Mouse (Mus musculus): ENCODE data around the gene Pla2g3. TPM values are rescaled to one million over a fixed set of nuclear protein-coding genes. Genes with fewer than 3 reads are reported as not detected.

Gene Pla2g3
- total and polyA plus RNA-seq, 2 experiments, result 0.06 TPM; not detected in 1

DNA sequence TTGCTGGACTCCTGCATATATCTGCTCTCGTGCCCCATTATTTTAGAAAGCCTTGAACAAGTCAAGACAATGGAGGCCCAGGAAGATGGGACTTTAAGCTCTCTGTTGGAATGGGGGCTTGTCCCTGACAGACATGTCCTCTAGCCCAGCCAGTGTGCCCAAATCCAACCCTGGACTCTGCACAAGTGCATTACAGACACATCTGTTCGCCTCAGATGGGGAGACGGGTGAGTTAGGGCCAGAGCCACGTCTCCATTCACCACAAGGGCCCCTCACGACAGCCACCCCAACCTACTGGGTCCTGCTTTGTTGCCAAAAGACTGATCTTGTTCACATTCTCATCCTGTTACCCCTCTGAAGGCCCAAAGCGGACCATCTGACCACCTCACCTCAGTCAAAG lies 40.1 kb downstream of the Pla2g3 start:
- TF ChIP-seq POLR2A (IDR thresholded peaks at IDR 0.05; ENCODE audit: extremely low read depth, insufficient read depth, low read length) (no peak), CTCF (IDR thresholded peaks at IDR 0.05; ENCODE audit: low read depth, low read length) (no peak)
- no peak for DNase-seq (ENCODE audit: extremely low read depth, low read depth, low spot score)
- 93% methylated on average over 6 of the region's 6 CpGs for WGBS
- H3K9ac ChIP-seq (ENCODE audit: low read depth, low read length), result no peak overlapping the region
- H3K4me1 ChIP-seq (ENCODE audit: control insufficient read depth, insufficient read depth, low read length), result no peaks in the 10 kb centered on the region
- no peaks in the 10 kb centered on the region for H3K36me3 ChIP-seq (ENCODE audit: control insufficient read depth, insufficient read depth, low read length)
- H3K27ac ChIP-seq (replicated peaks; ENCODE audit: insufficient read depth, low read depth, low read length), result no peak overlapping the region
- H3K27me3 ChIP-seq (ENCODE audit: control insufficient read depth, insufficient read depth, low read length), result no peaks in the 10 kb centered on the region
- no peaks in the 10 kb centered on the region for H3K79me2 ChIP-seq (ENCODE audit: control insufficient read depth, insufficient read depth, low read length)
- H3K4me3 ChIP-seq (ENCODE audit: insufficient read depth, low read depth, low read length), result no peak overlapping the region

DNA sequence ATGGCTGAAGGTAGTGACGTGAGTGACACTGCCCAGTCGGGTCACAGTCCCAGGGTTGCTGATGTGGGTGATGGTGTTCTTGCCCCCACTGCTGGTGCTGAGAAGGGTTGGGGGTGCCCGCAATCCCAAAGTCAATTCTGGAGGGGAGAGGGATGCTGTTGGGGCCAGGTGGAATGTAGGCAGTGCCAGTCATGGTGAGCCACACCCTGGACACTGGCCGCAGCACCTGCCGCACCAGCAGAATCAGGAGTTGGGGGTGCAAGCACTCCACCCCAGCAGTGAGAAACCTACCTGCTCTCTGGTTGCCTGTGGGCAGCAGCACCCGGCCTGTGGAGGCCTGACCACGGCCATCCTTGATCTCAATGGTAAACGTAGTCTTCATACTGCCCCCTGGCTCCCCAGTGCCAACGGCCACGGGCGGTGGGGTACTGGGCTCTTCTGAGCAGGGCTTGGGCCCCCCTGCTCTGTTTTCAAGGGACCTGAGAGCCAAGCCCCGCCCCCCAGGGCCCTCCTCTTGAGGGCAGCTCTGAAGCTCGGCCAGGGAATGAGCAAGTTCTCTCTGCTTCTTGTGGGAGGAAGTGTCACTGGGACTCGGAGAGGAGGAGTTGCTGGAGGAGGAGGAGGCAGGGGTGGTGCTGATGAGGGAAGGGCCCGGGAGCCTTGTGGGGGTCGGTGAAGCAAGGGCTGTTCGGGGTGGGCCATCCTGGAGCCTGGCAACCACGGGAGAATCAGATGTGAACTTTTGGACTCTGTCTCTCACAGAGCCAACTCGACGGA lies 41.6 kb downstream of the Pla2g3 start:
- TF ChIP-seq CTCF (IDR thresholded peaks at IDR 0.05; ENCODE audit: low read depth, low read length) (no peak), POLR2A (IDR thresholded peaks at IDR 0.05; ENCODE audit: extremely low read depth, insufficient read depth, low read length) (no peak)
- DNase-seq (ENCODE audit: extremely low read depth, low read depth, low spot score), result no peak
- Histone ChIP-seq H3K27ac (replicated peaks; ENCODE audit: insufficient read depth, low read depth, low read length) (no peak overlapping the region), H3K79me2 (ENCODE audit: control insufficient read depth, insufficient read depth, low read length) (no peaks in the 10 kb centered on the region), H3K4me3 (ENCODE audit: insufficient read depth, low read depth, low read length) (no peak overlapping the region), H3K9ac (ENCODE audit: low read depth, low read length) (no peak overlapping the region), H3K36me3 (ENCODE audit: control insufficient read depth, insufficient read depth, low read length) (no peaks in the 10 kb centered on the region), H3K27me3 (ENCODE audit: control insufficient read depth, insufficient read depth, low read length) (no peaks in the 10 kb centered on the region), H3K4me1 (ENCODE audit: control insufficient read depth, insufficient read depth, low read length) (no peaks in the 10 kb centered on the region)
- WGBS, result 79% methylated on average over 20 of the region's 20 CpGs

DNA sequence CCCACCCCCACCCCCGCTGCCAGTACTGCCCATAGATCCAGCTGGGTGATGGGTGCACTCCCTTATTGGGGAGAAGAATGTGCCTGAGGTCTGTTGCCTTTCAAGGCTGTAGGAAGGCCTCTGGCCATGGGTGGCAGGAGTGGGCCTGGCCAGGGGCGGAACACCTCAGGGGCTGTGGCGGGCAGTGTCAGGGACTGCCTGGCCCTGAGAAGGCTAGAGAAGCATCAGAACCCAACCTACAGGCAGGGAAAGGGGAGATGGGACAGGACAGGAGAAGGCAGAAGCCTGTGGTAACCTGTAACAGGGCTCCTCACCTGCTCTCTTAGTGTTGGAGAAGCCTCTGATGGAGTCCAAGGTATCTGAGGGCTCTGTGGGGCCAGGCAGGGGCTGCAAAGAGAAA lies 42.6 kb downstream of the Pla2g3 start:
- Histone ChIP-seq H3K27me3 (ENCODE audit: control insufficient read depth, insufficient read depth, low read length) (no peaks in the 10 kb centered on the region), H3K4me3 (ENCODE audit: insufficient read depth, low read depth, low read length) (no peak overlapping the region), H3K9ac (ENCODE audit: low read depth, low read length) (no peak overlapping the region), H3K4me1 (ENCODE audit: control insufficient read depth, insufficient read depth, low read length) (no peaks in the 10 kb centered on the region; the same call in 1 of the 2 replicates), H3K27ac (replicated peaks; ENCODE audit: insufficient read depth, low read depth, low read length) (no peak overlapping the region), H3K79me2 (ENCODE audit: control insufficient read depth, insufficient read depth, low read length) (no peaks in the 10 kb centered on the region), H3K36me3 (ENCODE audit: control insufficient read depth, insufficient read depth, low read length) (no peaks in the 10 kb centered on the region)
- no peak for TF ChIP-seq POLR2A (IDR thresholded peaks at IDR 0.05; ENCODE audit: extremely low read depth, insufficient read depth, low read length)
- no peak for TF ChIP-seq CTCF (IDR thresholded peaks at IDR 0.05; ENCODE audit: low read depth, low read length)
- no peak for DNase-seq (ENCODE audit: extremely low read depth, low read depth, low spot score)
- 95% methylated on average over 3 of the region's 3 CpGs for WGBS

DNA sequence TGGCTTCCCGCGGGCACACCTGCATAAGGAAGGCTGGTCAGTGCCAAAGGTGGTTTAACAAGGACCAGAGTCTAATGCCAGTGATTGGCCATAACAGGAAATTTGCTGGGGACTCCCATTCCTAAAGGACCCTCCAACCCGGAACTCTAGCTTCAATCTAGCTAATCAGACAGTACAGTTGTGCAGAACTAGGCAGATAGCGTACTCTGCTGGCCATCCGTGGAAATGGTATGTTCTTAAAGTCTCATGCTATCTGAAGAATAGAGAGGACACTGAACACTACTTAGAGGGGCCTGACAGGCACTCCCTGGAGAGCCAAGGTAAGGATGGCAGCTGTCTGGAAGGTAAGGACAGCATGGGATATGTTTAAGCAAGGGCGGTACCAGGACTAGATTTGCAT lies 43.5 kb downstream of the Pla2g3 start:
- Histone ChIP-seq H3K4me3 (ENCODE audit: insufficient read depth, low read depth, low read length) (no peak overlapping the region), H3K36me3 (ENCODE audit: control insufficient read depth, insufficient read depth, low read length) (no peaks in the 10 kb centered on the region), H3K9ac (ENCODE audit: low read depth, low read length) (no peak overlapping the region), H3K79me2 (ENCODE audit: control insufficient read depth, insufficient read depth, low read length) (no peaks in the 10 kb centered on the region), H3K27me3 (ENCODE audit: control insufficient read depth, insufficient read depth, low read length) (no peaks in the 10 kb centered on the region), H3K4me1 (ENCODE audit: control insufficient read depth, insufficient read depth, low read length) (peaks cover 5% of the 10 kb centered on the region; the same call in 1 of the 2 replicates), H3K27ac (replicated peaks; ENCODE audit: insufficient read depth, low read depth, low read length) (no peak overlapping the region)
- 90% methylated on average over 6 of the region's 6 CpGs for WGBS
- no peak for DNase-seq (ENCODE audit: extremely low read depth, low read depth, low spot score)
- TF ChIP-seq POLR2A (IDR thresholded peaks at IDR 0.05; ENCODE audit: extremely low read depth, insufficient read depth, low read length), result no peak
- TF ChIP-seq CTCF (IDR thresholded peaks at IDR 0.05; ENCODE audit: low read depth, low read length), result no peak

DNA sequence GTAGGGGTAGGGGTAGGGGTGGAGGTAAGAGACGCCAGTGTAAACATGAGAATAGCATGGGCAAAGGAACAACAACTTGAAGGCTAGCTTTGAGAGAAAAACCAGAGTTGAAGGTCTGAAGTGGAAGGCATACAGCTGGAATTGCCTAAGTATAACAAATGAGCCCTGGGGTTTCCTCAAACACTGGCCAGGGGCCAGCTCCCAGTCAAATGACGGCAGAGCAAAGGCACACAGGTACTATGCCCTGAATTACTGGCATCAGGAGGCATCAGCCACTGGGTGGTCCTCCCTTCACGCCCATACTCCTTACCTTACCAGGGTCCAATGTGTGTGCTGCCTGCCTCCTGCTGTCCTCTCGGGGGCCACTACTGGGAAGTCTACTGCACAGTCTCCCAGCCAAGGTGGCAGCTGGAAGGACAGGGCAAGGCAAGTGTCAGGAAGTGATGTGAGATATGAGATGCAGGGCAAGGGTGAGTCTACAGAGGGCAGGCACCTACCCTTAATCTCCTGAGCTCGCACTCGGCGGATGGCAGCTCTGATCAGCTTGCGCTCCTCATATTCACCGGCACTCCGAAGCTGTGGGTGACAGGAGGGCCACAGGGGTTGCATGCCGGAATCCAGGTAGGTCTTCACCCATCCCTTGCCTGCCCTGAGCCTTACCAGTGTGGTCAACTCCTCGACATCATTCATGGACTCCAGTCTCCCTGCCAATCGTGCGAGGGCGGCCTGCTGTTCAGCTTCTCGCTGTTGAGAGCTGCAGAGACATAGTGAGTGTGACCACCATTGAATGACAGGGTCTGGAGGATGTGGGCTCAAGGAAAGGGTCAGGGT lies 44.2 kb downstream of the Pla2g3 start:
- H3K79me2 ChIP-seq (ENCODE audit: control insufficient read depth, insufficient read depth, low read length), result no peaks in the 10 kb centered on the region
- WGBS, result 85% methylated on average over 16 of the region's 16 CpGs

More for the DNA sequence above, 44.2 kb downstream of the Pla2g3 start:
- no peaks in the 10 kb centered on the region for H3K27me3 ChIP-seq (ENCODE audit: control insufficient read depth, insufficient read depth, low read length)
- no peak overlapping the region for H3K27ac ChIP-seq (replicated peaks; ENCODE audit: insufficient read depth, low read depth, low read length)
- no peaks in the 10 kb centered on the region for H3K36me3 ChIP-seq (ENCODE audit: control insufficient read depth, insufficient read depth, low read length)
- TF ChIP-seq CTCF (IDR thresholded peaks at IDR 0.05; ENCODE audit: low read depth, low read length), result no peak
- H3K4me1 ChIP-seq (ENCODE audit: control insufficient read depth, insufficient read depth, low read length), result peaks cover 5% of the 10 kb centered on the region; the same call in 1 of the 2 replicates
- no peak overlapping the region for H3K9ac ChIP-seq (ENCODE audit: low read depth, low read length)
- H3K4me3 ChIP-seq (ENCODE audit: insufficient read depth, low read depth, low read length), result no peak overlapping the region
- no peak for DNase-seq (ENCODE audit: extremely low read depth, low read depth, low spot score)

Measured in liver, adult 2 months (tissue).